Mouse (Mus musculus): ENCODE measurements around the gene Gsdme.

Gene Gsdme

DNA sequence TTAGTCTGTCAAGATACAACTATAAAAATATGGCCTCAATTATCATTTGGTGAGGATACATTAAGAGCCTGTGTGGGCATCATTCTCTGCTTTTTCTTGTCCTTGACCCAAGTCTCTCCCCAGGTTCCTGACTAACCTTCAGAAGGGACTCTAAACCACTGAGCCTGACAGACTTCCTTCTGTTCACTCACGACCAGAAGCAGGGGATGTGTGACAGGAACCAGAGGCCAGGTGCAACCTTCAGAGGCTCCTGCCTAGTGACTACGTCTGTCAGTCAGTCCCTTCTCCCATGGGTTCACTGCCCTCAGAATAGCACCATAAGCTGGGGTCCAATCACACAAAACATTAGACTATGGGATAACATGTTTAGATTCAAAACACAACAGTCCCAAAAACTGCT, 16.3 kb downstream of the Gsdme start:
- no peak for DNase-seq (ENCODE audit: low read depth, low spot score)

DNA sequence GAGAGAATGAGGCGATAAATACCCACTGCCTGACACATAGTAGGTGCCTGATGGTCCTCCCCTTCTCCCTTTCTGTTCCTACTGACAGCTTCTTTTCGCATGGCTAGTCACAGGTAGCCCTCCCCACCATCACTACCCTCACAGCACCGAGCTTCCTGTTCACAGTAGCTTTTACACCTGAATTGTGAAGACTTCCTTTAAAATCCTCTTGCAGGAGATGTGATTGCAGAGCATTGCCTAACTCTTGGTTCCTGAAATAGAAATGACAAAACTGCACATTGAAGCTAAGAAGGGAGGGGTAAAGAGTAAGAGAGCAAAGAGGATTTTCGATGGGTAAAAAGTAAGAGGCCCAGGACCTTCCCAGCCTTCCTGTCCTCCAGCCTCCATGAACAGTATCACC, 18.7 kb downstream of the Gsdme start:
- peak; percentile 37 for DNase-seq (ENCODE audit: low read depth, low spot score)

DNA sequence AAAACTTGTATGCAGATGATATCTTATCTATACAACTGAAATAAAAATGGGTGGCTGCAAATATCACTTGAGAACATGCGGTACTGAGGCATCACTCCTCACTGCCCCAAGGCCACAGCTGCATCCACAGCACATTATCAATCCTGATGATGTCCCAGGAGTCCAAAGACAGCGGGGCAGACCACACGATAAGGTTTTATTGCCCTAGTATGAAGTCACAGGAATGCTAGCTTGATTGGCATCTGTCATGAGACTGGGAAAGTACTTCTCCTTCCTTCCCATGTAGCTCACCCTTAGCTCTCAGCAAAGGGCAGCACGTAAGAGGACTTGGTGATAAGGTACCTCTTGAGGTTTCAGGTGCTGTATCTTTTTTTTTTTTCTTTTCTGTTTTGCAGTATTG, 19.5 kb downstream of the Gsdme start:
- DNase-seq (ENCODE audit: low read depth, low spot score): no peak

DNA sequence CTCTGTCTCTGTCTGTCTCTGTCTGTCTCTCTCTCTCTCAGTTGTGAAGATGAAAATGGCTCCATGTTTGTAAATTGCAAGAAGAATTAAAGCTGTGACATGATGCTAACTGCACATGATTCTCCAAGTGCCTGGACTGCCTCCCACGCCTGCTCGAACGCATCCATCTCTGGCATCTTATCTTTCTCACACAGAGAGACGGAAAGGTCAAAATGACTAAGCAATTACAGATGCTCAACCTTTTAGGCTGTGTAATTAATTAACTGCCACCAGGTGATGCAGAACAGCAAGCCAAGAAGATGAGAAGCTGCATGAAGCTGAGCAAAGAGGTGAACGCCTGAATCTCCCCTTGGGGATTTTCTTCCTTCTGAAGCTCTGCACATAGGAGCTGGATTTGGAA, 23.2 kb downstream of the Gsdme start:
- DNase-seq (ENCODE audit: low read depth, low spot score): peak; percentile 14

DNA sequence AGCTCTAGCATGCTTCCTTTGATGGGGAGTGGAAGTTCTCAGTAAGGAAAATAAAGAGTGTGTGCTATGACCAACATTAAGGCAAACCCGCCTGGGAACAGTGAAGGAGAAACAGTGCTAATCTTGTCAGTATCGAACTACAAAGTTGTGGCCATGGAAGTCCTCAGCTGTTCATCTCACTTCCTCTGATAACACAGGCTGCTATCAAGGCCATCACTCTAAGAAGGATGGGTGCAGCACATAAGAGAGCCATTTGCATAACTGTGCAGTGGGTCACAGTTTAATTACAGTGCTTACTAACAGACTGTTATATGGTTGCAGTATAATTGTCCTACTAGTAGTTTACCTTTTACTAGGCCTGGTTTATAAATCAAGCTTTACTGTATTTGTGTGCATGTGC, 23.8 kb downstream of the Gsdme start:
- DNase-seq (ENCODE audit: low read depth, low spot score): no peak

DNA sequence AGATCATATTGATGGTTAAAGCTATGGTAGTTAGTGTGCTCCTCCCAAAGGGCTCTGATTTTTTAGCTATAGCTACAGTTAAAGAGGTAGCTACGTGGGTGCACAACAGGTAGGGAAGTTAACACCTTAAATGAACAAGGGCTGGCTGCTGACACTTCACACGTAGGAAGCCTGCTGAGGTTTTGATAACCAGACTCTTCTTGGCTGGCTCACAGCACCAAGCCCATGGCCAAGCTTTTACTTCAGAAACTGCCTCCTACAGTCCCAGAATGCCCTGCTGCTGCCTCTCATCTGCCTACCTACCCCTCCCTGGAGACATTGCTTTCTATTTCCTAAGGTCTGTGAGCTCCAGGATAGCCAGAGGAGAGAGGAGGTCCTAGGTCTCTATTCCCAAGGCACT, 25.7 kb downstream of the Gsdme start:
- DNase-seq (ENCODE audit: low read depth, low spot score): no peak

DNA sequence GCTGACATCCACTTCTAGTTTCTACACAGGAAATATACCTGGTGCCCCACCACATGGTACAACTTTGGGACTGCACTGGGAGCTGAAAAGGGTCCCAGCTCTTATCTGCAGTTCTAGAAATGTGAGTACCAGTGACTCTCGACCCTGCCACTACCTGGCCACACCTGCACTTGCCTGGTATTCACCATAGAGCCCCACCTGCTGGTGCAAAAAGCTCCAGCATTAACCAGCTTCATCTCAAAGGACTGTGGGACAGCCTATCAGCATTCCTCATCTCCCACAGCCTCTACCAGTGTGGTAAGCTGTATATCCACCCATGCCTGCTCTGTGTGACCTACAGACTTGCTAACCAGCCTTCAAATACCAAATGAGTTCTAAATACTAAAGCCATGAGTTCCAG, 30.7 kb downstream of the Gsdme start:
- DNase-seq (ENCODE audit: low read depth, low spot score): no peak

DNA sequence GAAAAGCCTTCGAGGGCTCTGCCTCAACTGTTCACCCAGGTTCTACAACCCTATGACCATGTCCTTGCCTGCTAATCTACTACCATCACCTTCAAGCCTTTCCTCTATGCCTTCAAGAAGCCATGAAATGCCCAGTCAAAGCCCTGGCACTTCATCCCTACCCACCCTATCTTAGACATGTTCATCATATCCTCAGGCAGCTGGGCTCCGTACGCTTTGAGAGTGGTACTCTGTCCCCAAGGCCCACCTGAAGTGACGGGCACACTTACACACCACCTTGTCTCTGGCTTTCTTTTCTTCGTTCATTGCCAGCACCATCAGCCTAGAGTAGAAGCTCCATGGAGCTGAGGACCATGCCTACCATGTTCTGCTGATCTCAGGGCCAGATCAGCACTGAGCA, 32.4 kb downstream of the Gsdme start:
- DNase-seq (ENCODE audit: low read depth, low spot score): no peak

DNA sequence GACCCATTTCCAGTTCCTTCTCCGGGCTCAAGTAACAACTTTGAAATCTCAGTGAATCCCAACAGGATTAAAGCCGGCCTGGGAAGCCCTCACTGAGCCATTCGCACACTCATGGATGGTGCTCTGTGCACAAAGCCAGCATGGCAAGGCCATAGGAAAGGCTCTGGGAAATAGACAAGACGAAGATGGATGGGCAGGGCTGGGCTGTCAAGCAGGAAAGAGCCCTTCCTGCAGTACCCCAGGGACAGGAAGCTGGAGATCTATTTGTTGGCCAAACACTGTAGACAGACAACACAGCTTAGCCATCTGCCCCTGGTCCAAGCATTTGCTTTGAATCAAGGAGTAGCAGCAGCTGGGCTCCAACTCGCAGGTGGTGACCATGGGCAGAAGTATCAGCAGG, 35.5 kb downstream of the Gsdme start:
- no peak for DNase-seq (ENCODE audit: low read depth, low spot score)

DNA sequence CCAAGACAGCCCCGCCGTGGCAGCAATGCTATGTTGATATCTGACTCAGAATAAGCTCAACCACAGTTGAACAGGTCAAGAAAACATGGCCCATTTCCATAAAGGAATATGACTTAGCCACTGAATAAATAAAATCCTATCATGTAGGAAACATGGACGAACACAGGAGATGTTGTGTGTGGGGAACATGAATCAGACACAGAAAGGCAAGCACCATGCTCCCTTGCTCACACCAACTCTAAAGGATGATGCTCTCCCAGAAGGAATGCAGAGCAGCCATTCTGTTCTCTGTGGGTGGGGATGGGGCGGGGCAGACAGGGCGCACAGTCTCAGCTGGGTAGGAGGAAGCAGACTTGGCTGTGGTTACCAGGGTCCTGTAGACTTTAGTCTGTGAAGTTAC, 38.4 kb downstream of the Gsdme start:
- no peak for DNase-seq (ENCODE audit: low read depth, low spot score)

DNA sequence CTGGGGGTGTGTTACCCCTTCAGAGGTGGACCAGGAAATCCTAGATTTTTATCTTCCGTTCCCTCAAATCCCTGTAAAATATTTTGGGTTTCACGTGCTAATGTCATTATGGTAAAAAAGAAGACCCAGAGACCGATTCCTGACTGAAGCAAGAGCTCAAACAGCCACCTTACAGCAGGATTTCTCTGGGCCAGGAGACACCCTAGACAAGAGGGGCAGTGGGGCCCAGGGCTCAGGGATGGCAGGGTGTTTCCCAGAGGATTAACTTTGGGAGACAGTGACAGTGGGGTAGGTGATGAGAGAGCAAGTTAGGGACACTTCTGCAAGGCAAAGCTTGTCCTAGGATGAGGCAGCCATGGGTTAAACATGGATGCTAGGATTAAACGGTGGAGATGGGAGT, 40.1 kb downstream of the Gsdme start:
- DNase-seq (ENCODE audit: low read depth, low spot score): no peak

DNA sequence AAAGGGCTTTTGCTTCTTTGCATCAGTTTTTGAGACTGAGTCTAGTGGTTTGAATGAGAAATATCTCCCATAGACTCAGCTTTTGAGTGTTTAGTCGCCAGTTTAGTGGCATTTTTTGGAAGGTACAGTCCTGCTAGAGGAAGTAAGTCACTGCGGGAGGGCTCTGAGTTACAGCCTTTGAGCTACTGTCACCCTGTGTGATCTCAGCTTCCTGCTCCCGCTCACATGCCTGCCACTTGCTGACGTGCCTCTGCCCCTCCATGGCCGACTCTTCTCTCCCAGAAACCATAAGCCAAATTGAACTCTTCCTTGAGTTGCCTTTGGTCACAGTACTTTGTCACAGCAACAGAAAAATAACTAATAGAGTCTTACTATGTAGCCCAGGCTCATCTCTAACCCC, 40.7 kb downstream of the Gsdme start:
- DNase-seq (ENCODE audit: low read depth, low spot score): no peak

DNA sequence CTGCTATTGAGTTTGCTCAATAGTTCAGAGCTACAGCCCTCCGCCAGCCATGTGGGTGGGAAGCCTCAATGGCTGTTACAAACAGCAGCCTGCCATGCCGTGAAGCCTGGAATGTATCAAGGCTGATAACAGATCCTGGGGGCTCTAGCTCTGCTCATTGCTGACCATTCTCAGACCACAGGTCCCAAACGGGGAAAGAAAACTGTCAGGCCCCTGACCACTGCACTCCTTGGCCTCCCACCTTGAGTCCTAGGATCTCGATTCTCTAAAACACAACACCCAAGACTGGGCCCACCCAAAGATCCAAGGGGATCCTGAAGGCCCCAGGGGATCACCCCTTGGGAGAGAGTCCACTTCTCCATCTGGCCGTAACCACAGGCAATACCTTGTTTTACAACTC, 41.3 kb downstream of the Gsdme start:
- DNase-seq (ENCODE audit: low read depth, low spot score): no peak

DNA sequence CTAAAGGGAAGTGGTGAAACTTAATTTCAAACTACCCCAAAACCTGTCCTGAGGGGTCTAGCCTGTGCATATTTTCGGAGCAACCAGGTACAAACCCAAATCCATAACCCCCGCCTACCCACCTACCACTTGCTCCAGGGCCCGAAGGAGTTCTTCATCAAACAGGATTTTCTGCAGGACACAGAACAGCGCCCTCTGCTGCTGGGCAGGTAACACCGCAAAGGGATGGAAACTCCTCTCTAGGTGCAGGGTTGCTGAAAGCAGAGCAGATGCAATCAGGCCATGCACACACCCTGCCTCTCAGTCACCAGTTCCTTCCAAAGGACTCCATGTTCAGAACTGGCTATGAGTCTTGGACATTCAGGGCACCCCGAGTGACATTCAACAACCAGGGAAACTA, 42.8 kb downstream of the Gsdme start:
- peak; percentile 63 for DNase-seq (ENCODE audit: low read depth, low spot score)

DNA sequence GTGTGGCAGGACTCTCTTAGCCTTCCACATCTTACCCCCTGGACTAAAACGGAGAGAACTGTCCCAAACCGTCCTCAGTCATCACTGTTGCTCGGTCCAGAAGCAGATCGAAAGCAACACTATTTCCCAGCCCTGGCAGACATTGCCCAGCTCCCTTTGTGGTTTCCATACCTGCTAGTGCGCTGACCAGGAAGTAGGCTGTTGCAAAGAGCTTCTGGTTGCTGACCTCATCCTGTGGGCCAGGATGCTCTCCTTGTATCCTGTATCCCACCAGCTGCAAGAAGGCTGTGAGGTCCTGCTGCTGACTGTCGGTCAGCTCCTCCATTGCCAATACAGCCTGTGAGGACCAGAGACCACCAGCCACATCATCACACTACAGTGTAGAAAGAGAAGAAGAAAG, 44.6 kb downstream of the Gsdme start:
- no peak for DNase-seq (ENCODE audit: low read depth, low spot score)

DNA sequence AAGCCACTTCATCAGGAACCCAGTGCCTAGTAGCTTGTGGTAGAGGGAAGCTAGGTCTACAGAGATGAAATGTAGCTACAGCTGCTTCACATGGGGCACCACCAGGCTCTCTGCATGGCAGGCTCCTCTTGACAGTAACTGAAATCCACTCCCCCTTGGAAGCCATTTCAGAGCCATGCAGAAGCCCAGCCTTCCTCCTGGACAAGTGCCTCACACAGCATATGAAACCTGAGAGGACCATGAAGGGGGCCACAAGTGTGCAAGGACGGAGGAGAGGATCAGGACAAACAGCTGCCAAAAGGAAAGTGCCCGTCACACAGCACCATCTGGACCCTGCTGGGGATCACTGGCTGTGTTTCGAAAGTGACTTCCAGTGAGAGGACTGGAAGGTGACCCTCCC, 45.0 kb downstream of the Gsdme start:
- no peak for DNase-seq (ENCODE audit: low read depth, low spot score)

DNA sequence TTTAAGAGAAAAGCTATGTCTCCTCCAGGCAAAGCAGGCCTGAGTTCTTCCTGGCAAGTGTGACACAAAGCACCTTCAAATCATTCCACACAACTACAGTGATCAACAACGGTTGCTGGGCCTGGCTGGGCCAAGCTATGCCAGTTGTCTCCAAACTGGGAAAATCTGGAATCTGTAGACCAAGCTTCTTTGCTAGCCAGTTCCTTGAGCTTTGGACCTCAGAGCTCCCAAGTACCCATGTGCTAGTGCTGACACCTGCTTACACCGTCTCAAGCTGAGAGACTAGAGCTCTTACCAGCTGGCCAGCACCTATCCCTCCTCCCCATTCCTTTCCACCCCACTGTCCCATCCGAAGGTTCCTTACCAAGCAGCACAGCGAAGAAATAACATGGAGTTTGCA, 47.7 kb downstream of the Gsdme start:
- DNase-seq (ENCODE audit: low read depth, low spot score): no peak

DNA sequence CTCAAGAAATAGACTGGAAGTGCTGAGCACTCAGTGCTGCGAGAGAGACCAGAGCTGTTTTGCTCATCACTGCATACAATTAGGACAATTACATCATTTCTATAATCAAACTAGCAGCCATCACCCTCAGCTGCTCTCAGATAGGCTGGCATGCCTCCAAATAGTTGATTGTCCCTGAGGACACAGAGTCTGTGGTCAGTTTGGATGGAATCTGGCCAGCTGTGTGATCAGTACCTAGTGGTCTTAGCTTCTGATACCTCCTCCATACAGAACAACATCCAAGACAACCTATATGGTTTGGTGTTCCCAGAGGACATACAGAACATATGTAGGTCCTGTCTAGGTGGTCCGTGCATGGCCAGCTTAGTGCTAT, 48.3 kb downstream of the Gsdme start:
- DNase-seq (ENCODE audit: low read depth, low spot score): peak; percentile 23

DNA sequence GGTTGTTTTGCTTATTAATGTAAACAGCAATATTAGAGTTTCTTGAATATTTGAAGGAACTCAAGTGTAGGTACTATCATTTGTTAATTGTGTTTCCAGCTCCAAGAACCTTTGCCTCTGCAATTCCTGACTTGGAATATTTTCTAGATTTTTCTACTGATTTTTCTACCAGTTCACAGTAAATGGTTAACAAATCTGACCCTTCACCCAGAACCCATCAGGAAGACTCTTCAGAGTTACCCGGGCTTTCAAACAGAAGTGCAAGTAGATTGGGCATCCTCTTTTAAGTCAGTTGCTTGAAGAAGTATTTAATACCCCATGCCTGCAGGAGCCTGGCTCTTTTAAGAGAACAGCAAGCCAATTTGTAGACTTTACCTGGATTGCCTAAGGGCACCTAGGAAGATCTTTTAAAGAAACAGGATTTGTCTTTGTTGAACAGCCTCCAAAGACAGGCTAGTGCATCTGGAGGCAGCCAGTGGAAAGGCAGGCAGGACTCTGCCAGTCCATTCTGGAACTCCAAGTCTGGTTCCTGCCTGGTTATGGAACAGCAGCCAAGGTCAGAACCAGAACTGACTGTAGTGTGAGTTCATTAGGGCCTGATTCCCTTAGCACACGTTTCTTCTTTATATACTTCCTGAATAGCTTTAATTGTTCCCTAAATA, 48.8 kb downstream of the Gsdme start:
- peak; percentile 22 for DNase-seq (ENCODE audit: low read depth, low spot score)

DNA sequence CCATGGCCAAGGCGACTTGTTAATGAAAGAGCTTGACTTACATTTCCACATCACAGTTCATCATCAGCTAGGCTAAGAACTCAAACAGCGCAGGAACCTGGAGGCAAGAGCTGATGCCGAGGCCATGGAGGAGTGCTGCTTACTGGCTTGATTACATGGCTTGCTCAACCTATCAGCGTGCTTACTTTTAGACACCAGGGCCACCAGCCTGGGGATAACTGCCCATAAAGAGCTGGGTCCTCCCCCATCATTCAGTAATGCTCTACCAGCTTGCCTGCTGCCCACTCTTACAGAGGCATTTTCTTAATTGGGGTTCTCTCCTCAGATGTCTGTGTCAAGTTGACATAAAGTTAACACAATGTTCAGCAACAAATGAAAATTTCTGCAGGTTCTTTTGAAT, 58.6 kb downstream of the Gsdme start:
- peak; percentile 37 for DNase-seq (ENCODE audit: low read depth, low spot score)

DNA sequence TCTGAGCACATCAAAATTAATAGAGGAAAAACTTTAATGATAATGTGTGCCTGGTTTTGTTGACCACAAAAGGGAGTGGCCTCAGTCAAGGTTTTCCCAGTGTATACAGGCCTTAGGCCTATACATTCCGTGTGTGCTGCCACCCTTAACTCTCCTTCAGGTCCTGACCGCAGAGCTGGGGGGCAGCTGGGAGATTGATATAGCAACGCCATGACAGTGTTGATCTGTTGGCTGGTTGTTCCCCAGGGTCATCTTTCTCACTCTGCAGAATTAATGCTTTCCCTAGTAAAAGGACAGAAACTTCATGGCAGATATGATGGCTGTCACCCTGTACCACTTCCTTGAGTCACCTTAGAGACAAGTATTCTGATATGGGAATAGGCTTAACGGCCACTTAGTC, 59.3 kb downstream of the Gsdme start:
- no peak for DNase-seq (ENCODE audit: low read depth, low spot score)

DNA sequence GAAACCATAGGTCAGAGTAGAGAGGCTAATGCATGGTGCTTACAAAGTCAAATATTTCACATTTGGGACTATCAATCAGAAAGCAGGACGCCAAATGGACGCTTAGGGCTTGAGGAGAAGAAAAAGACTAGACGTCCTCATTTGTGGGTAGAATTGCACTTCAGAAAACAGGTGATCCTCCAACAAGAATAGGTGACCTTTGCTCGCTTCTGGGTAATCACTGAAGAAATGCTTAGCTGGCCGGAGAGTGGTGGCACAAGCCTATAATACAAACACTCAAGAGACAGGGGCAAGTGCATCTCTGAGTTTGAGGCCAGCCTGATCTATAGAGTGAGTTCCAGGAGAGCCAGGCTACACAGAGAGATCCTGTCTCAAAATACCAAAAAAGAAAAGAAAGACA, 69.8 kb downstream of the Gsdme start:
- no peak for DNase-seq (ENCODE audit: low read depth, low spot score)

DNA sequence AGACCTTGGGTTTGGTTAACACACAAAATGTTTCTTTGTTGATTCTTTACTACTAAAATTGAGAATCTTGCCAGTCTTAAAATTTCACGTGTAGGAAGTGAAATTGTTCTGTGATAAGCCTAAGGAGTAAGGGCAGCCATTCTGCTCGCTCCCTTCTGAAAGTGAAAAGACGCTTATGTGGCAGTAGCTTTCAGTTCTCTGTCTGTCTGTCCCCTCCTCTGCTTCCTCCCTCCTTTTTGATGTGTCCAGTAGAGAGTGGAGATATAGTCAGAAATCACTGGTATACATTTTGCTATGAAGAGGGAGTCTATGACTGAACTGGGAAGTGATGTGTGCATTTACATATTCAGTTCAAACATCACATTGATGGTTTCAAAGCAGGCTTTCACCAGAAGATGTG, 70.8 kb downstream of the Gsdme start:
- no peak for DNase-seq (ENCODE audit: low read depth, low spot score)

DNA sequence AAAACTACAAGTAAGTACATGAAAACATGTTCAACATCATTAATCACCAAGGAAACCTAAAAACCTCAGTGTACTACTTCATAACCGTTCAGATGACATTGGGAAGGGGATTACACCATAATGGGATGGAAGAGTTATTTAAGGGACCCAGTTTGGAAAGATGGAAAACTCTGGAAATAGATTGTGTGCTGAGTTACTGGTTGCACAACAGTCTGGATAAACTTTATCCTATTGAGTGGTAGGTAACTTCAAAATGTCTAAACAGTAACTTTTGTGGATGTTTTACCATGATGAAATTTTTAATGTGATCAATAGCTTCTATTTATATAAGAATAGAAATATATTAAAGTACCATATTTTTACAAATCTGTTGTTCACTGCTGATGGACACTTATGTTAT, 71.5 kb downstream of the Gsdme start:
- DNase-seq (ENCODE audit: low read depth, low spot score): no peak

DNA sequence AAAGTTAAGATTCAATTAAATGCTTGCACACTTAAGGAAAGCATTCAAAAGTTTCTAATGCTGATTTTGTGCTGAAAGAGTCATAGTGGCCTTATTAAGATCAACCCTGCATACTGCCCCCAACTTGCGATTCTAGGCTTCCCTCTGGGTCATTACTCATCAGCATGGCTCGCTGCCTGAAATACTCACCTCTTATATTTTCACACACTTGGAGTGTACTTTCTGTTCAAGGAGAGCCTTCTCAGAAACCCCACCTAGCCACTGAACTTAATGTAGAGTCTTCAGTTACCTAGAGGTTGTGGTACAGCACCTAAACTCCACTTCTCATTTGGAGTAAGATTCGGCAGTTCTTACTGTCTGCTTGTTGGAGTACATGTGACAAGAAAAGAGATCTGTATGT, 72.1 kb downstream of the Gsdme start:
- DNase-seq (ENCODE audit: low read depth, low spot score): no peak
